Mouse (Mus musculus): Measurements from ENCODE around the gene Egln1. TPM values are rescaled to one million over a fixed set of nuclear protein-coding genes. Genes with fewer than 3 reads are reported as not detected.

The Egln1 gene
- polyA plus RNA-seq, 1 experiment from 2014 or later, result 9.4 TPM

- WGBS, result 36% methylated on average over 2 of the region's 2 CpGs
- Histone ChIP-seq H3K27me3 (ENCODE audit: insufficient read depth, low read length) (no peaks in the 10 kb centered on the region), H3K27ac (no peak overlapping the region), H3K4me2 (ENCODE audit: low read length) (no peak overlapping the region), H3K4me1 (replicated peaks; ENCODE audit: insufficient read depth, low read length) (peaks cover 11% of the 10 kb centered on the region; the same call in 1 of the 2 replicates), H3K9ac (ENCODE audit: low read depth, low read length) (no peak overlapping the region), H3K36me3 (ENCODE audit: insufficient read depth, low read length) (peaks cover 12% of the 10 kb centered on the region; the same call in 1 of the 2 replicates), H3K9me3 (replicated peaks; ENCODE audit: low read length) (no peaks in the 10 kb centered on the region), H3K4me3 (replicated peaks; ENCODE audit: low read depth, low read length) (no peak overlapping the region)
- no peak for TF ChIP-seq CTCF (IDR thresholded peaks at IDR 0.05; ENCODE audit: low read depth)
- DNase-seq (ENCODE audit: low spot score) (no peak), ATAC-seq (replicated peaks; ENCODE audit: low FRiP score, low read depth) (no peak)
These were observed 82.0 kb downstream of the Egln1 start for GRCm38 (mm10) chr8:124867126-124867525.

GRCm38 (mm10) chr8:124866669-124867068 is 82.5 kb downstream of the Egln1 start:
- WGBS, result 76% methylated on average over 3 of the region's 3 CpGs
- H3K4me2 ChIP-seq (ENCODE audit: low read length), result no peak overlapping the region
- H3K9ac ChIP-seq (ENCODE audit: low read depth, low read length), result no peak overlapping the region
- peaks cover 11% of the 10 kb centered on the region; the same call in 1 of the 2 replicates for H3K4me1 ChIP-seq (replicated peaks; ENCODE audit: insufficient read depth, low read length)
- ATAC-seq (replicated peaks; ENCODE audit: low FRiP score, low read depth) (no peak), DNase-seq (ENCODE audit: low spot score) (no peak)
- no peak overlapping the region for H3K27ac ChIP-seq
- peaks cover 9% of the 10 kb centered on the region; the same call in 1 of the 2 replicates for H3K36me3 ChIP-seq (ENCODE audit: insufficient read depth, low read length)
- no peaks in the 10 kb centered on the region for H3K27me3 ChIP-seq (ENCODE audit: insufficient read depth, low read length)
- TF ChIP-seq CTCF (IDR thresholded peaks at IDR 0.05; ENCODE audit: low read depth), result no peak
- no peak overlapping the region for H3K4me3 ChIP-seq (replicated peaks; ENCODE audit: low read depth, low read length)
- no peaks in the 10 kb centered on the region for H3K9me3 ChIP-seq (replicated peaks; ENCODE audit: low read length)

- 8% methylated on average over 8 of the region's 8 CpGs for WGBS
- no peak for DNase-seq (ENCODE audit: low spot score)
- peak overlapping the region; percentile 87 for H3K4me2 ChIP-seq (ENCODE audit: low read length)
- ATAC-seq (replicated peaks; ENCODE audit: low FRiP score, low read depth), result no peak
- H3K4me3 ChIP-seq (replicated peaks; ENCODE audit: low read depth, low read length), result peak overlapping the region; percentile 93
- peaks cover 11% of the 10 kb centered on the region; the same call in 1 of the 2 replicates for H3K4me1 ChIP-seq (replicated peaks; ENCODE audit: insufficient read depth, low read length)
- peak overlapping the region; percentile 96 for H3K27ac ChIP-seq
- H3K9me3 ChIP-seq (replicated peaks; ENCODE audit: low read length), result no peaks in the 10 kb centered on the region
- no peak for TF ChIP-seq CTCF (IDR thresholded peaks at IDR 0.05; ENCODE audit: low read depth)
- peaks cover 15% of the 10 kb centered on the region; the same call in 1 of the 2 replicates for H3K36me3 ChIP-seq (ENCODE audit: insufficient read depth, low read length)
- peak overlapping the region; percentile 98 for H3K9ac ChIP-seq (ENCODE audit: low read depth, low read length)
- no peaks in the 10 kb centered on the region for H3K27me3 ChIP-seq (ENCODE audit: insufficient read depth, low read length)
These were observed 85.4 kb downstream of the Egln1 start for GRCm38 (mm10) chr8:124863729-124864128.

- no peaks in the 10 kb centered on the region for H3K9me3 ChIP-seq (replicated peaks; ENCODE audit: low read length)
- H3K36me3 ChIP-seq (ENCODE audit: insufficient read depth, low read length), result peaks cover 18% of the 10 kb centered on the region; the same call in 1 of the 2 replicates
- DNase-seq (ENCODE audit: low spot score) (no peak), ATAC-seq (replicated peaks; ENCODE audit: low FRiP score, low read depth) (peak; percentile 82; the same call in 1 of the 2 replicates)
- H3K27me3 ChIP-seq (ENCODE audit: insufficient read depth, low read length), result no peaks in the 10 kb centered on the region
- peak overlapping the region; percentile 96 for H3K27ac ChIP-seq
- peaks cover 11% of the 10 kb centered on the region; the same call in 1 of the 2 replicates for H3K4me1 ChIP-seq (replicated peaks; ENCODE audit: insufficient read depth, low read length)
- H3K9ac ChIP-seq (ENCODE audit: low read depth, low read length), result peak overlapping the region; percentile 98
- H3K4me3 ChIP-seq (replicated peaks; ENCODE audit: low read depth, low read length), result peak overlapping the region; percentile 93
- no peak; the same call in 1 of the 2 replicates for TF ChIP-seq CTCF (IDR thresholded peaks at IDR 0.05; ENCODE audit: low read depth)
- under 1% methylated on average over 33 of the region's 33 CpGs for WGBS
- peak overlapping the region; percentile 87 for H3K4me2 ChIP-seq (ENCODE audit: low read length)
These were observed 85.9 kb downstream of the Egln1 start for GRCm38 (mm10) chr8:124863163-124863677.

GRCm38 (mm10) chr8:124862321-124863162 is 86.6 kb downstream of the Egln1 start, which contains the start of the genes Gnpat and 2810004N23Rik:
Gene Gnpat (plus strand): TSS chr8:124863033.
Gene 2810004N23Rik (minus strand): TSS chr8:124863120.
- Histone ChIP-seq H3K4me3 (replicated peaks; ENCODE audit: low read depth, low read length) (peak within 1 kb of the TSS; percentile 93), H3K9ac (ENCODE audit: low read depth, low read length) (peak within 1 kb of the TSS; percentile 98), H3K36me3 (ENCODE audit: insufficient read depth, low read length) (peaks cover 25% of the 10 kb centered on the region; the same call in 1 of the 2 replicates), H3K4me2 (ENCODE audit: low read length) (peak within 1 kb of the TSS; percentile 87), H3K27me3 (ENCODE audit: insufficient read depth, low read length) (no peaks in the 10 kb centered on the region), H3K27ac (peak within 1 kb of the TSS; percentile 96), H3K4me1 (replicated peaks; ENCODE audit: insufficient read depth, low read length) (peaks cover 11% of the 10 kb centered on the region; the same call in 1 of the 2 replicates), H3K9me3 (replicated peaks; ENCODE audit: low read length) (no peaks in the 10 kb centered on the region)
- ATAC-seq (replicated peaks; ENCODE audit: low FRiP score, low read depth) (peak; percentile 96), DNase-seq (ENCODE audit: low spot score) (peak; percentile 92)
- WGBS, result 1% methylated on average over 55 of the region's 55 CpGs
- no peak for TF ChIP-seq CTCF (IDR thresholded peaks at IDR 0.05; ENCODE audit: low read depth)

- Histone ChIP-seq H3K9me3 (replicated peaks; ENCODE audit: low read length) (no peaks in the 10 kb centered on the region; the same call in 1 of the 2 replicates), H3K36me3 (ENCODE audit: insufficient read depth, low read length) (peaks cover 30% of the 10 kb centered on the region; the same call in 1 of the 2 replicates), H3K4me1 (replicated peaks; ENCODE audit: insufficient read depth, low read length) (peaks cover 11% of the 10 kb centered on the region; the same call in 1 of the 2 replicates), H3K27ac (no peak overlapping the region), H3K4me3 (replicated peaks; ENCODE audit: low read depth, low read length) (no peak overlapping the region), H3K9ac (ENCODE audit: low read depth, low read length) (no peak overlapping the region), H3K27me3 (ENCODE audit: insufficient read depth, low read length) (no peaks in the 10 kb centered on the region), H3K4me2 (ENCODE audit: low read length) (no peak overlapping the region)
- TF ChIP-seq CTCF (IDR thresholded peaks at IDR 0.05; ENCODE audit: low read depth), result no peak
- 94% methylated on average over 3 of the region's 3 CpGs for WGBS
- no peak for DNase-seq (ENCODE audit: low spot score)
- ATAC-seq (replicated peaks; ENCODE audit: low FRiP score, low read depth), result no peak
These were observed 88.9 kb downstream of the Egln1 start for GRCm38 (mm10) chr8:124860188-124860587.

All from kidney, postnatal 0 days (tissue).